Mouse (Mus musculus): ENCODE measurements around the gene Amy2a5.
"Not testable (repeated sequence)": the region's sequence is repeated elsewhere in the genome, so short reads cannot be mapped to it uniquely, and the experiment has no call there.

DNA sequence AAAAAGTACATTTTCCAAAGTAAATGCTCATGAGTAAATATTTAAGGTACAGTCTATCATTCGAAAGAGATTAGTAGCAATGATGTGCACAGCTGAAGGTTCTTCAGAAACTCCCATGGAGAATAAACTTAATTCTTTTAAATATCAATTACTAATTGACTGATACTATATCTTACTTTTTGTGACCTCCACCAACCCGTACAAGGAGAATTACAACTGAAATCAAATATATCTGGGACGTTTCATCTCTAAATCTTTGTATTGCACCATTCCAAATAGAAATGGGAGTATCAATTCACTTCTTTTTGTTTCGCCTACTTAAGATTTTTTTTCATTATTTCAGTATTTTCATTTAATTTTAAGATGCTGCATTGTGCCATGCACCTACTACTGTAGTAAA, at the start of gene Amy2a5:
- TF ChIP-seq CTCF (IDR thresholded peaks at IDR 0.05; ENCODE audit: low read depth, low read length); POLR2A (IDR thresholded peaks at IDR 0.05; ENCODE audit: borderline replicate concordance, low read depth, low read length): not testable (repeated sequence)
